Comparison of ENCODE assay signal across 31 mouse cellular contexts in the genomic region with DNA sequence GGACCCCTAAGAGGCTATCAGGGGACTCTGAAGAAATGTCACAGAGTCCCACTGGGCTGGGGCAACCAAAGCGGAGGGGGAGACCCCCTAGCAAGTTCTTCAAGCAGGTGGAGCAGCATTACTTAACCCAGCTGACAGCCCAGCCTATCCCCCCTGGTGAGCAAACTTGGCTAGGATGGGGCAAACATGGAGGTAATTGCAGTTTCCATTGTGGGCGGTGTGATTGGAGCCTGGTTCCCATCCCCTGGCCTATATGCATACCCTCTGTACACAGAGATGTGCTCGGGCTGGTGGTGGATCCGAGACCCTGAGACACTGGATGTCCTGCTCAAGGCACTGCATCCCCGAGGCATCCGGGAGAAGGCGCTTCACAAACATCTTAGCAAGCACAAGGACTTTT.
"Had no signal": no experiment of that assay in that cellular context is flagged by ENCODE, and none has a peak within 500 bp of the region (broad histone marks: within the 10 kb centered on the region; RNA-seq: fewer than 3 reads in every experiment).

No protein-coding gene starts in this region.

- DNase-seq: left cerebral cortex, postnatal 4 days; liver; liver, embryonic 13.5 days; liver, postnatal 0 days; lung, adult 18-20 months; lung, adult 2 months; lung, embryonic 14.5 days; lung, postnatal 10 days; lung, postnatal 14 days; lung, postnatal 36 days; lung, postnatal 4 days; midbrain, embryonic 14.5 days had no signal

- H3K9me3 ChIP-seq: limb, embryonic 10.5 days; limb, embryonic 12.5 days; limb, embryonic 13.5 days; limb, embryonic 15.5 days; liver, embryonic 12.5 days; liver, embryonic 13.5 days; liver, embryonic 15.5 days; lung, embryonic 15.5 days; megakaryocyte, embryonic 14.5 days; midbrain, embryonic 10.5 days; midbrain, embryonic 12.5 days; midbrain, embryonic 15.5 days; neural tube, embryonic 12.5 days; neural tube, embryonic 13.5 days had no signal

- H3K4me2 ChIP-seq: limb, embryonic 12.5 days; limb, embryonic 13.5 days; limb, embryonic 15.5 days; liver, embryonic 11.5 days; liver, embryonic 12.5 days; liver, embryonic 13.5 days; liver, embryonic 15.5 days; lung, embryonic 14.5 days; lung, embryonic 15.5 days; midbrain, embryonic 11.5 days; midbrain, embryonic 12.5 days; midbrain, embryonic 15.5 days; neural tube, embryonic 12.5 days; neural tube, embryonic 13.5 days had no signal

- H3K9ac ChIP-seq: limb, embryonic 12.5 days; limb, embryonic 13.5 days; limb, embryonic 15.5 days; liver, embryonic 12.5 days; liver, embryonic 13.5 days; liver, embryonic 14.5 days; liver, embryonic 15.5 days; liver, postnatal 0 days; lung, embryonic 14.5 days; lung, embryonic 15.5 days; midbrain, embryonic 12.5 days; midbrain, embryonic 15.5 days; neural tube, embryonic 12.5 days; neural tube, embryonic 13.5 days had no signal

- ATAC-seq: liver, postnatal 0 days; lung, postnatal 0 days; midbrain, embryonic 15.5 days had no signal

- H3K4me1 ChIP-seq: limb, embryonic 10.5 days; limb, embryonic 12.5 days; limb, embryonic 13.5 days; limb, embryonic 15.5 days; liver, embryonic 12.5 days; liver, embryonic 13.5 days; liver, embryonic 15.5 days; lung, embryonic 15.5 days; midbrain, embryonic 10.5 days; midbrain, embryonic 12.5 days; midbrain, embryonic 15.5 days; neural tube, embryonic 12.5 days; neural tube, embryonic 13.5 days had no signal

- H3K4me3 ChIP-seq: limb, embryonic 10.5 days; limb, embryonic 12.5 days; limb, embryonic 13.5 days; limb, embryonic 15.5 days; liver, embryonic 12.5 days; liver, embryonic 13.5 days; liver, embryonic 15.5 days; lung, embryonic 15.5 days; megakaryocyte, embryonic 14.5 days; midbrain, embryonic 10.5 days; midbrain, embryonic 12.5 days; midbrain, embryonic 15.5 days; myocyte; neural tube, embryonic 12.5 days; neural tube, embryonic 13.5 days had no signal

- H3K27ac ChIP-seq: limb, embryonic 10.5 days; limb, embryonic 12.5 days; limb, embryonic 13.5 days; limb, embryonic 15.5 days; liver, embryonic 12.5 days; liver, embryonic 13.5 days; liver, embryonic 14.5 days; liver, embryonic 15.5 days; lung, embryonic 15.5 days; macrophage; midbrain, embryonic 10.5 days; midbrain, embryonic 12.5 days; midbrain, embryonic 15.5 days; neural tube, embryonic 12.5 days; neural tube, embryonic 13.5 days had no signal

- H3K27me3 ChIP-seq: limb, embryonic 12.5 days; limb, embryonic 13.5 days; limb, embryonic 15.5 days; liver, embryonic 12.5 days; liver, embryonic 13.5 days; liver, embryonic 15.5 days; lung, embryonic 15.5 days; megakaryocyte, embryonic 14.5 days; midbrain, embryonic 12.5 days; midbrain, embryonic 15.5 days; neural tube, embryonic 12.5 days; neural tube, embryonic 13.5 days had no signal
